Mouse (Mus musculus): ENCODE data around the gene Angptl1. TPM values are rescaled to one million over a fixed set of nuclear protein-coding genes. Genes with fewer than 3 reads are reported as not detected.
A peak's percentile ranks its signal among the peaks of the same experiment; 100 is the strongest.

The Angptl1 gene
- polyA plus RNA-seq (2016; fragmentation: Nextera tagmentation; extraction: Ambion mirVana), result 12.8 and 14.0 TPM in 2 replicates

GRCm38 (mm10) chr1:156838177-156838576 lies at the start of gene Angptl1:
Angptl1 (plus strand) TSS chr1:156838562.
- peak within 1 kb of the TSS; percentile 50 for H3K9ac ChIP-seq (replicated peaks)
- H3K4me2 ChIP-seq, result peak within 1 kb of the TSS; percentile 54
- H3K27ac ChIP-seq, result peak within 1 kb of the TSS; percentile 87
- no peaks in the 10 kb centered on the region for H3K27me3 ChIP-seq
- H3K9me3 ChIP-seq, result no peaks in the 10 kb centered on the region
- peak within 1 kb of the TSS; percentile 32 for H3K4me3 ChIP-seq (replicated peaks)
- H3K4me1 ChIP-seq (replicated peaks), result peaks cover 31% of the 10 kb centered on the region
- WGBS, result 17% methylated on average over 4 of the region's 4 CpGs
- peak; percentile 76; the same call in 1 of the 2 replicates for ATAC-seq (ENCODE audit: insufficient number of reproducible peaks, insufficient read depth, low FRiP score, low TSS enrichment, low read depth)
- H3K36me3 ChIP-seq, result no peaks in the 10 kb centered on the region

GRCm38 (mm10) chr1:156789844-156790490 lies 48.4 kb upstream of the Angptl1 start:
- no peak overlapping the region for H3K4me2 ChIP-seq
- H3K27ac ChIP-seq, result no peak overlapping the region
- no peak overlapping the region for H3K4me3 ChIP-seq (replicated peaks)
- no peaks in the 10 kb centered on the region for H3K9me3 ChIP-seq
- H3K36me3 ChIP-seq, result no peaks in the 10 kb centered on the region
- H3K4me1 ChIP-seq (replicated peaks), result peaks cover 16% of the 10 kb centered on the region
- no peaks in the 10 kb centered on the region for H3K27me3 ChIP-seq
- 27% methylated on average over 5 of the region's 5 CpGs for WGBS
- no peak for ATAC-seq (ENCODE audit: insufficient number of reproducible peaks, insufficient read depth, low FRiP score, low TSS enrichment, low read depth)
- H3K9ac ChIP-seq (replicated peaks), result no peak overlapping the region

- no peak overlapping the region for H3K4me3 ChIP-seq (replicated peaks)
- H3K27me3 ChIP-seq, result no peaks in the 10 kb centered on the region; the same call in 1 of the 2 replicates
- ATAC-seq (ENCODE audit: insufficient number of reproducible peaks, insufficient read depth, low FRiP score, low TSS enrichment, low read depth), result no peak
- WGBS, result 25% methylated on average over 9 of the region's 9 CpGs
- peaks cover 11% of the 10 kb centered on the region for H3K4me1 ChIP-seq (replicated peaks)
- no peak overlapping the region for H3K9ac ChIP-seq (replicated peaks)
- no peaks in the 10 kb centered on the region for H3K9me3 ChIP-seq
- H3K36me3 ChIP-seq, result no peaks in the 10 kb centered on the region
- no peak overlapping the region for H3K4me2 ChIP-seq
- H3K27ac ChIP-seq, result 0 out of 2 replicates have a peak overlapping the region, but pooled peaks have one; percentile 23
These were observed 42.1 kb upstream of the Angptl1 start for GRCm38 (mm10) chr1:156796251-156796650.

GRCm38 (mm10) chr1:156801276-156801675 lies 37.1 kb upstream of the Angptl1 start:
- Histone ChIP-seq H3K27ac (no peak overlapping the region), H3K4me1 (replicated peaks) (peaks cover 4% of the 10 kb centered on the region), H3K9me3 (no peaks in the 10 kb centered on the region), H3K36me3 (peaks cover 2% of the 10 kb centered on the region; the same call in 1 of the 2 replicates), H3K27me3 (no peaks in the 10 kb centered on the region; the same call in 1 of the 2 replicates), H3K9ac (replicated peaks) (no peak overlapping the region), H3K4me2 (no peak overlapping the region), H3K4me3 (replicated peaks) (no peak overlapping the region)
- ATAC-seq (ENCODE audit: insufficient number of reproducible peaks, insufficient read depth, low FRiP score, low TSS enrichment, low read depth), result no peak
- 47% methylated on average over 6 of the region's 6 CpGs for WGBS

- H3K4me1 ChIP-seq (replicated peaks), result no peaks in the 10 kb centered on the region
- no peak overlapping the region for H3K4me3 ChIP-seq (replicated peaks)
- H3K9me3 ChIP-seq, result no peaks in the 10 kb centered on the region
- H3K9ac ChIP-seq (replicated peaks), result no peak overlapping the region
- H3K36me3 ChIP-seq, result peaks cover 23% of the 10 kb centered on the region
- peak overlapping the region; percentile 56; the same call in 1 of the 2 replicates for H3K27ac ChIP-seq
- no peaks in the 10 kb centered on the region for H3K27me3 ChIP-seq
- no peak for ATAC-seq (ENCODE audit: insufficient number of reproducible peaks, insufficient read depth, low FRiP score, low TSS enrichment, low read depth)
- 77% methylated on average over 10 of the region's 10 CpGs for WGBS
- H3K4me2 ChIP-seq, result no peak overlapping the region
These were observed 30.0 kb upstream of the Angptl1 start for GRCm38 (mm10) chr1:156808332-156808731.

GRCm38 (mm10) chr1:156811928-156812327 lies 26.4 kb upstream of the Angptl1 start:
- peaks cover 37% of the 10 kb centered on the region for H3K36me3 ChIP-seq
- H3K27me3 ChIP-seq, result no peaks in the 10 kb centered on the region
- H3K27ac ChIP-seq, result no peak overlapping the region
- H3K9me3 ChIP-seq, result no peaks in the 10 kb centered on the region
- no peak overlapping the region for H3K9ac ChIP-seq (replicated peaks)
- ATAC-seq (ENCODE audit: insufficient number of reproducible peaks, insufficient read depth, low FRiP score, low TSS enrichment, low read depth), result no peak
- H3K4me2 ChIP-seq, result no peak overlapping the region
- H3K4me1 ChIP-seq (replicated peaks), result no peaks in the 10 kb centered on the region
- no peak overlapping the region for H3K4me3 ChIP-seq (replicated peaks)
- WGBS, result 72% methylated on average over 7 of the region's 7 CpGs

- no peak overlapping the region for H3K9ac ChIP-seq (replicated peaks)
- H3K36me3 ChIP-seq, result peaks cover 45% of the 10 kb centered on the region
- ATAC-seq (ENCODE audit: insufficient number of reproducible peaks, insufficient read depth, low FRiP score, low TSS enrichment, low read depth), result no peak
- H3K4me3 ChIP-seq (replicated peaks), result no peak overlapping the region
- no peaks in the 10 kb centered on the region for H3K9me3 ChIP-seq
- no peak overlapping the region for H3K4me2 ChIP-seq
- H3K27me3 ChIP-seq, result no peaks in the 10 kb centered on the region
- no peaks in the 10 kb centered on the region for H3K4me1 ChIP-seq (replicated peaks)
- 44% methylated on average over 8 of the region's 8 CpGs for WGBS
- no peak overlapping the region for H3K27ac ChIP-seq
These were observed 25.6 kb upstream of the Angptl1 start for GRCm38 (mm10) chr1:156812716-156813115.

GRCm38 (mm10) chr1:156813485-156813884 lies 24.9 kb upstream of the Angptl1 start:
- no peaks in the 10 kb centered on the region for H3K4me1 ChIP-seq (replicated peaks)
- peaks cover 48% of the 10 kb centered on the region for H3K36me3 ChIP-seq
- H3K27me3 ChIP-seq, result no peaks in the 10 kb centered on the region
- H3K9ac ChIP-seq (replicated peaks), result no peak overlapping the region
- no peak overlapping the region for H3K27ac ChIP-seq
- H3K9me3 ChIP-seq, result no peaks in the 10 kb centered on the region
- no peak overlapping the region for H3K4me2 ChIP-seq
- WGBS, result 63% methylated on average over 6 of the region's 6 CpGs
- ATAC-seq (ENCODE audit: insufficient number of reproducible peaks, insufficient read depth, low FRiP score, low TSS enrichment, low read depth), result no peak
- no peak overlapping the region for H3K4me3 ChIP-seq (replicated peaks)

GRCm38 (mm10) chr1:156819236-156819635 lies 19.1 kb upstream of the Angptl1 start:
- 97% methylated on average over 1 of the region's 1 CpGs for WGBS
- Histone ChIP-seq H3K9ac (replicated peaks) (no peak overlapping the region), H3K27me3 (no peaks in the 10 kb centered on the region), H3K4me1 (replicated peaks) (no peaks in the 10 kb centered on the region), H3K9me3 (no peaks in the 10 kb centered on the region), H3K4me3 (replicated peaks) (no peak overlapping the region), H3K36me3 (peaks cover 46% of the 10 kb centered on the region), H3K27ac (no peak overlapping the region), H3K4me2 (no peak overlapping the region)
- no peak for ATAC-seq (ENCODE audit: insufficient number of reproducible peaks, insufficient read depth, low FRiP score, low TSS enrichment, low read depth)

GRCm38 (mm10) chr1:156838695-156839094 lies 333 bp downstream of the Angptl1 start:
- ATAC-seq (ENCODE audit: insufficient number of reproducible peaks, insufficient read depth, low FRiP score, low TSS enrichment, low read depth), result peak; percentile 93
- no peaks in the 10 kb centered on the region for H3K27me3 ChIP-seq
- H3K4me2 ChIP-seq, result peak overlapping the region; percentile 54
- H3K4me3 ChIP-seq (replicated peaks), result peak overlapping the region; percentile 32
- 9% methylated on average over 6 of the region's 6 CpGs for WGBS
- no peaks in the 10 kb centered on the region for H3K9me3 ChIP-seq
- peak overlapping the region; percentile 50 for H3K9ac ChIP-seq (replicated peaks)
- no peaks in the 10 kb centered on the region for H3K36me3 ChIP-seq
- peaks cover 31% of the 10 kb centered on the region for H3K4me1 ChIP-seq (replicated peaks)
- peak overlapping the region; percentile 87 for H3K27ac ChIP-seq

- 74% methylated on average over 11 of the region's 11 CpGs for WGBS
- H3K36me3 ChIP-seq, result 0 out of 2 replicates have a peak, but pooled peaks cover 8% of the 10 kb centered on the region
- H3K4me3 ChIP-seq (replicated peaks), result no peak overlapping the region
- H3K4me1 ChIP-seq (replicated peaks), result peaks cover 31% of the 10 kb centered on the region
- H3K4me2 ChIP-seq, result peak overlapping the region; percentile 13
- H3K9ac ChIP-seq (replicated peaks), result no peak overlapping the region
- no peaks in the 10 kb centered on the region for H3K27me3 ChIP-seq
- H3K27ac ChIP-seq, result peak overlapping the region; percentile 4; the same call in 1 of the 2 replicates
- no peak for ATAC-seq (ENCODE audit: insufficient number of reproducible peaks, insufficient read depth, low FRiP score, low TSS enrichment, low read depth)
- H3K9me3 ChIP-seq, result no peaks in the 10 kb centered on the region
These were observed 3.4 kb downstream of the Angptl1 start for GRCm38 (mm10) chr1:156841625-156842339.

All from limb, embryonic 12.5 days (tissue).